Mouse (Mus musculus): ENCODE data around the gene Pafah2. TPM values are rescaled to one million over a fixed set of nuclear protein-coding genes. Genes with fewer than 3 reads are reported as not detected.

Pafah2 gene
- 1 to 10 TPM; 1.3 to 2.6 TPM for polyA plus RNA-seq (2017; shearing (Covaris generic))

GRCm38 (mm10) chr4:134395977-134396825 lies at the start of gene Pafah2:
TSS of gene Pafah2 (plus strand) at chr4:134396320.

GRCm38 (mm10) chr4:134383750-134384149 lies 12.4 kb upstream of the Pafah2 start, which contains the start of gene Extl1:
TSS of gene Extl1 (minus strand) at chr4:134383850.

DNA sequence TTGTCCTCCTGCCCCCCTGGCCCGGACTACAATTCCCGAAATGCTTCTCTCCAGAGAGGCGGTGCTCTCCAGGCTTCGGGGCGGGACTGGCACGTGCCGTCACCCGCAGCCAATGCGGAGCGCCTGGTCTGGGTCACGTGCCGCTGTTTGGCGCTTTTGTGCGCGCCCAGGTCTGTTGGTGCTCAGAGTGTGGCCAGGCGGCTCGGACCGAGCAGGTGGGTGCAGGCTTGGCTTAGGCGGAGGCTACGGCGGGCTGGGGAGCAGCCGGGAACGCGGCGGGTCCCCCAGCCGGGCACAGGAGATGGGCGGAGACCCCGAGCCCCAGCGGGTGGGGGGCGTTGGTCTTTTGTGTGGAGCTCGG lies 72.1 kb downstream of the Pafah2 start, which contains the start of gene Stmn1:
Gene Stmn1, plus strand, starts transcription at position 106 of the 361 bp plus-strand sequence.

Other genes with a start within 250 kb of the Pafah2 start
- gene Cep85, start 209.2 kb upstream of the Pafah2 start, polyA plus RNA-seq (2017; shearing (Covaris generic)) = 100 to 1,000 TPM in 1 of 2 experiments, 10 to 100 TPM in 1; 70.5 to 104 TPM
- gene Gm7534, start 193.3 kb upstream of the Pafah2 start, polyA plus RNA-seq (2017; shearing (Covaris generic)) = under 1 TPM in 1 of 2 experiments, not detected in 1; 0.32 TPM
- not detected for gene Catsper4, start 168.9 kb upstream of the Pafah2 start, polyA plus RNA-seq (2017; shearing (Covaris generic))
- gene Cnksr1, start 157.9 kb upstream of the Pafah2 start, polyA plus RNA-seq (2017; shearing (Covaris generic)) = under 1 TPM in 1 of 2 experiments, not detected in 1; 0.17 TPM
- 1 to 10 TPM; 3.2 to 5.7 TPM for gene E130218I03Rik, start 152.7 kb upstream of the Pafah2 start, polyA plus RNA-seq (2017; shearing (Covaris generic))
- gene Zfp593, start 150.7 kb upstream of the Pafah2 start, polyA plus RNA-seq (2017; shearing (Covaris generic)) = 10 to 100 TPM; 18.4 to 25.6 TPM
- not detected for gene Gm30191, start 149.4 kb upstream of the Pafah2 start, polyA plus RNA-seq (2017; shearing (Covaris generic))
- gene Grrp1, start 142.2 kb upstream of the Pafah2 start, polyA plus RNA-seq (2017; shearing (Covaris generic)) = under 1 TPM in 1 of 2 experiments, not detected in 1; 0.22 TPM
- 10 to 100 TPM; 14.0 to 16.6 TPM for gene Pdik1l, start 108.4 kb upstream of the Pafah2 start, polyA plus RNA-seq (2017; shearing (Covaris generic))
- 1 to 10 TPM in 1 of 2 experiments, not detected in 1; 1.1 TPM for gene Trim63, start 81.2 kb upstream of the Pafah2 start, polyA plus RNA-seq (2017; shearing (Covaris generic))
- under 1 TPM in 1 of 2 experiments, not detected in 1; 0.41 TPM for gene Slc30a2, start 53.1 kb upstream of the Pafah2 start, polyA plus RNA-seq (2017; shearing (Covaris generic))
- gene Extl1, start 12.5 kb upstream of the Pafah2 start, polyA plus RNA-seq (2017; shearing (Covaris generic)) = 1 to 10 TPM; 1.1 to 1.7 TPM
- gene Stmn1, start 72.0 kb downstream of the Pafah2 start, polyA plus RNA-seq (2017; shearing (Covaris generic)) = 10 to 100 TPM; 33.1 to 37.7 TPM
- gene Paqr7, start 100.4 kb downstream of the Pafah2 start, polyA plus RNA-seq (2017; shearing (Covaris generic)) = 10 to 100 TPM; 20.8 to 35.2 TPM
- 1 to 10 TPM in 1 of 2 experiments, under 1 TPM in 1; 0.57 to 1.9 TPM for gene Aunip, start 114.7 kb downstream of the Pafah2 start, polyA plus RNA-seq (2017; shearing (Covaris generic))
- 100 to 1,000 TPM; 105 to 143 TPM for gene Mtfr1l, start 139.1 kb downstream of the Pafah2 start, polyA plus RNA-seq (2017; shearing (Covaris generic))
- gene Selenon, start 155.8 kb downstream of the Pafah2 start, polyA plus RNA-seq (2017; shearing (Covaris generic)) = 1 to 10 TPM; 1.2 to 1.7 TPM